Mouse (Mus musculus) common myeloid progenitor, adult 5-6 weeks (primary cell): ENCODE results near the gene Taf1d. TPM values are rescaled to one million over a fixed set of nuclear protein-coding genes. Genes with fewer than 3 reads are reported as not detected.
"Not testable (repeated sequence)": the region's sequence is repeated elsewhere in the genome, so short reads cannot be mapped to it uniquely, and the experiment has no call there.

Source experiments
- ATAC-seq: replicated peaks from 2 replicates; pipeline ENCODE4 v1.8.0; 2016; ENCODE audit warnings: low read depth, mild to moderate bottlenecking, moderate TSS enrichment, inconsistent platforms; ENCODE audit not compliant: poor library complexity, severe bottlenecking
- total RNA-seq: library from RNA; stranded (forward); fragments of 200-1000, 187-1606 nt; gene quantifications from 2 replicates; pipeline ENCODE4 v1.2.3, GENCODE M21; 2017

Taf1d gene
- total RNA-seq, 1 experiment from 2014 or later = 1,699 TPM

- no peak for ATAC-seq
These were observed 545 bp downstream of the Taf1d start, which contains the start of gene 4931406C07Rik for GRCm38 (mm10) chr9:15306398-15307119. TSS of gene 4931406C07Rik (minus strand) at chr9:15306448.

DNA sequence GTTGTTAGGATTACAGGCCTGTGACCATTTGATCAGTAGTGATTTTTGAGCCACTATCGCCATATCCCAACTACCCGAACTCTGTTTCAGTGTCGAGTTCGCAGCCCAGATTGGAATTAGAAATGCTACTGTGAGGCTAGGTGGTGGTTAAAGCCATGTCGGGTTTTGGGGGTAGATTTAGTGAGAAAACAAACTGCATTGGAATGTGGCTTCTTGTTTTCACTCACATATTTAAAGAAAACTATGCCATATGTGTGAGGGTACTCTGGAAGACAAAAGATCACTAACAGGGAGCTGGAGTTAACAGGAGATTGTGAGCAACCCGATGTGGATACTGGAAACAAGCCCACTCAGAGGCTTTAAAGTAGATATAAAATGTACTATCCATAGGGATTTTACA, 1.2 kb downstream of the Taf1d start:
- no peak for ATAC-seq

DNA sequence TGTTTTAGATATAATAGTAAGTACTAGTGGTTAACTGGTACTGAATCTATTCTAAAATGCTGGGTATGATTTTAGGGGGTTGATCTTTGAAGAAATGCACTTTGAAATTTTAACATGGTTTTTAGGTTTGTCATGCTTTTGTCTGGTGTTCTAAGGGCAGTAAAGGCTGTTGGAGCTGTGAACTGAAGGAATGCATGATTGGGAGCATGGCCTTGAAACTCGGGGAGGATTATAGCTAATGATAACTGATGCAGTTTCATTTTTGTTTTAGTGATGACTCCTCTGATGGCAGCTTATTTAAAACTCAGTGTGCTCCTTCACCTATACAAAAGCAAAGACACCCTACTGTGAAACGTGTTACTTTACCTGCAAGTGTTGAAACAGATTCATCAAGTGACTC, 2.2 kb downstream of the Taf1d start:
- no peak for ATAC-seq

GRCm38 (mm10) chr9:15309425-15309824, 3.4 kb downstream of the Taf1d start:
- no peak for ATAC-seq

GRCm38 (mm10) chr9:15310179-15310578, 4.2 kb downstream of the Taf1d start:
- no peak for ATAC-seq

DNA sequence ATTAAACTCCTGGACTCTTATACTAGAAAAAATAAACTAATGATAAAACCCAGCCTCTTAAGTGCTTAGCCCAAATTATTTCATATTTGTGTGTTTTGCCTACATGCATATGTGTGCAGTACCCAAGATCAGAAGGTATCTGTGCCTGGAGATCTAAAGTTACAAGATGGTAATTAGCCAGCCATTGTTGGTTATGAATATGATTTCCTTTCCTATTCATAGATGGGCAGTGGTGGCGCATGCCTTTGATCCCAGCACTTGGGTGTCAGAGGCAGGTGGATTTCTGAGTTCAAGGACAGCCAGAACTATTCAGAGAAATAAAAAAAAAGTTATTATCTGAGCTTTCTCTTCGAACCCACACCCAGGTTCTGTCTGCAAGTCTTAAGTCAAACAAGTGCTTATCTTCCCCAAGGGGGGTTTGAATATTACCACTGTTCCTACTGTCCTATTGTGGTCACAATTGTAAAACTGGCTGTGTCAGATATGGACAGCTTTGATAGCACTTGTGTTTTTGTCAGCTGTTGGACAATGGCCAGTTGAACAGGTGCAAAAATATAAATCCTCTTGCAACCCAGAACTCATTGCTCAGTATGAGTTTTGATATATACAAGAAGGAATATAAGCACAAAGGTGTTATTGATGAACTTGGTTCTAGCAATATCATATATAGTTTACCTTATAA, 6.2 kb downstream of the Taf1d start:
- peak; percentile 41; the same call in 1 of the 2 replicates for ATAC-seq

- no peak for ATAC-seq
These were observed 7.6 kb downstream of the Taf1d start for GRCm38 (mm10) chr9:15313633-15314032.

DNA sequence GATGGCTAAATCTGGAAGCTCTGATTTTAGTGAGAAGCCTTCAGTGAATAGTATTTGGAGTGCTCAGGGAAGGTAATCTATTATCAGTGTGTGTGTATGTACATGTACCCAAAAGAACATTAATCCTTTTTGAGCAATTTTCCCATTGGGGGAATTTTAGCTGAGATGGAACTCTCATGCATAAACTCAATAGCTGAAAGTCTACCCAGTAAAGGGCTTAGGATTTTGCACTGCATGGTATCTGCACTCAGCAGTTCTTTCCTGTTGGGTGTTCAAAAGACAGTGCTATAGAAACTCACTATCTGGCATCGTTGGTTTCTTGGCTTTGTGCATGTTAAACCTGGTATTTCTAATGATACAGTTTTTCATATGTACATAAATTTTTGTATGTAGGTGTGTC, 8.6 kb downstream of the Taf1d start:
- ATAC-seq = no peak

DNA sequence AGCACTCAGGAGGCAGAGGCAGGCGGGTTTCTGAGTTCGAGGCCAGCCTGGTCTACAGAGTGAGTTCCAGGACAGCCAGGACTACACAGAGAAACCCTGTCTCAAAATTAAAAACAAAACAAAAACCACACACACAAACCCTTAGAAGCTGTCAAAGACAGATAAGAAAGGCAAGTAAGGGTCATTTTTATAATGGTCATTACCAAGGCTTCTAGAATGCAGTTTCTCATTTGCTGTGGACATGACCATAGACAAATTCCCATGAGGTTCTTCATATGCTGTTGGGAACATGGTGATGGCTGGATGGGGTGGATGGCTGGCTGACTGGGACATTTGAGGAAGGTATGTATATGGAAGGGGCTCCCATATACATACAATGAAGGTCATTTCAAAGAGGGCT, 10.3 kb downstream of the Taf1d start:
- ATAC-seq = not testable (repeated sequence)

DNA sequence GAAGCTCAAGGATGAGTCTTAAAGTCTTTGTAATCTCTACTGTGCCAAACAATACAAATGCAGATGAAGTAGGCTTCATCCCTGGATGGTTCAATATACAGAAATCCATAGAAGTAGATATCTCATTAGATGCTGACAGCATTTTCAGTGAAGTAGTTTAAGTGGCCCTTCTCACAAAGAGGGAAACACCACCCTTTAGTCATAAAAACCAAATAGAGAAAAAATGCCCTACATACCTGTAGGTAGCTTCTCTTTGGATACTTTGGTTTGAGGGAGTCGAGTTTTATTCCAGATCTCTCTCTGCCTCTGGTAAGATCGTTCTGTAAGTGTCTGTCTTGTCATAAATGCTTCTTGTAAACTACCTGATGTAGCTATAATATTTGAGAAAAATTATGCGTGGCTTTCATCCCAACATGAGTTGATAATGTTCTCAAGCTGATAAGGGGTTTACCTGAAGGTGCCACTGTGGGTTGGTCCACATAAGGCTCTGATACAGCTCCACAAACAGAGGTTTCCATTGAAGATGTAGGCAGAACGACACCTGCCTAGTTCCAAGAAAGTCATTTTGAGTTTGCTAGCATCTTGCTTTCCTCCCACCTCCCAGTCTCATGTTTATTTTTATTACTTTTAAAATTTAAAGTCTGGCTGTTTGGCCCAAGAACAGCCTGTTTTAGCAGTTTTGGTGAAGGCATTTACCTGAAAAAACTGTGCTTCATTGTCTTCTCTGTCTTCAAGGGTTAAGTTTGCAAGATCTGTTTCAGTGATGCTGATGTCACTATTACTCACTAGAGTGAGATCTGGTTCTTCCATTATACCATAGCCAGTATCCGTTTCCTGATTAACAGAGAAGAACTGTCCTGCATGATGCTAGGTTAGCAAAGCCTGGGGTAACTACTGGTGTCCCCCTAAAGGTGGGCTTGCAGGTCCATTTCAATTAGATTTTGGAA, 11.5 kb downstream of the Taf1d start:
- ATAC-seq = no peak

DNA sequence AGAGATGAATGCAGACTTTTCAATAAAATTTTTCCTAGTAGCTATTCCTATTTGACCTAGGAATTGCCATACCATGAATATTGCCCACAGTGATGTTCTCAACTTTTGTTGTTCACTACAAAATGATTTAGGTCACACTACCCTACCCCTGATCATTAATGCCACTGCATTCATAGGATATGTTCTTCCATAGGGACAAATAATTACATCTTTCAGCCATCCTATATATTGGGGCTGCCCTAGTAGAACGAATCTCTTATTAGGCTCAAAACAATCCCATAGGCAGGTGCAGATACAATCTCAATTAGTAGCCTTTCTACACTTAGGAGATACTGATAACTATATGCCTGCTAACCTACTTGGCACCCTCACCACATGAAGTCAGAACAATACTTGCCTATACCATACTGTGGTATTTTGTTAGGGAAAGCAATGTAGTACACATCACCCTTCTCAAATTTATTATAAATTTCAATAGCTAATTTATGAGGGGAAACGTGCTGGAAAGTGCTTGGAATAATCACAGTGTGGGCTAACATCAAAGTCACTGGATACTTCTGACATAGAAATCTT, 12.2 kb downstream of the Taf1d start:
- ATAC-seq = 0 out of 2 replicates have a peak, but pooled peaks have one; percentile 22

- ATAC-seq = no peak
These were observed 31.8 kb downstream of the Taf1d start for GRCm38 (mm10) chr9:15337776-15338175.

DNA sequence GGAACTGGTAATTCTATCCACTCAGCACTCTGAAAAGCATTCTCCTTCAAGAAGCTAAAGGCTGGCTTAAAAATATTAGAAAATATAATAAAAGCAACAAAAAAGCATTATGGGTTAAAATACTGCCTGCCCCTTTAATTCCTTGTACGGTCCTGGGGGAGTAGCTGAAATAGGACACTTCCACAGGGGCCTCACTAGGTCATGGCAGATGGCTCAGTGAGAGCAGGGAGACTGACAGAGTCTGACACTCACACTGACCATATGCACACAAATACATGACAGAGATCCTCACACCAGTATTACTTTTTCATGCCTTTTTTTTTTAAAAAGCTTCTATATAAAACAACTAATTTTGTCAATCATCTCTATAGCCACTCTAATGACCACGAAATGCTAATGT, 43.9 kb downstream of the Taf1d start:
- ATAC-seq = no peak

DNA sequence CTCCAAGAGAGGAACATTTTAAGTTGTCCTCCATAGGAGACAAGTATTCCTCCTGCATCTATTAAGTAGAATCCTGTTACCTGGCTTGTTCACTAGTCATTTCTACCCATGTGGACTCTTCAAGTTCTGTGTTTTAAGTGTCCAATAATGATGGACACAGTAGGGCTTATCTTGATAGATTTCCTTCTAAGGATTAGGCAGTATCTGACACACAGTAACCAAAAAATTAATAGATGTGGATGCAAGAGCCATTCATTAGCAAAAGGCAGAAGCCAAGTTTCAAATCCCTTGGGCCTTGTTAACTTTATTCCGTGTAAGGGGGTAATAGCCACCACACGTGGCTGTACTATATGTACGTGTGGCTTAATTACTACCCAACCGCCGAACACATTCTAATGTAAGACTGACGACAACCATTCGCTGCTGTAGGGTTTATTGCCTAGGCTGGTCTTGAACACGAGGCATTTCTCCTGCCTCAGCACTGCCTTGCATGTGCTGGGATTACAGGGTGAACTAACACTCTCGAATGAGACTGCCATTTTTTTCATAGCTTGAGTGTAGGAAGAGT, 51.0 kb downstream of the Taf1d start:
- ATAC-seq = no peak

GRCm38 (mm10) chr9:15357484-15358275, 51.7 kb downstream of the Taf1d start, which contains the start of gene Cep295:
TSS of gene Cep295 (minus strand) at chr9:15357788.
- peak; percentile 93 for ATAC-seq

- ATAC-seq = no peak
These were observed 58.8 kb downstream of the Taf1d start for GRCm38 (mm10) chr9:15364843-15365242.

GRCm38 (mm10) chr9:15365856-15366255, 59.8 kb downstream of the Taf1d start:
- peak; percentile 74 for ATAC-seq

DNA sequence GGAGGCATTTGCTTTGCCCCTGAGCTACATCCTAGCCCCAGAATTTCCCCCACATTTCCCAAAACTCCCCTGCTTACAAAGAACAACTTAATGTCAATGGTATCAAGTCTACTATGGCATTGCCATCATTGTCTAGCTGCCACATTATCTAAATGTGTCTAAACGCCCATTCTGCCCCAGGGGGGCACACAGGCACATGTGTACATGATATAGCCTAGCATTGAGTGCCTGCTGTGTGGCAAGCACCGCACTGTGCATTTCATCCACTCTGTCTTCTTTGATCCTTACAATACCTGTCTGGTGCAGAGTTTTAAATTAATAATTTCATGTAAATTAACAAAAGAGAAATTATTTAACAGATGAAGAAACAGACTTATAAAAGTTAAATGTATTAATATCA, 60.2 kb downstream of the Taf1d start:
- ATAC-seq = no peak
